Mouse (Mus musculus) erythroid progenitor cell, adult 5-6 weeks (primary cell): ENCODE measurements around the gene Igsf8. TPM values are rescaled to one million over a fixed set of nuclear protein-coding genes. Genes with fewer than 3 reads are reported as not detected.

Experiments
- ATAC-seq: replicated peaks from 2 replicates; pipeline ENCODE4 v1.8.0; 2016; ENCODE audit warnings: moderate number of reproducible peaks, mild to moderate bottlenecking, moderate TSS enrichment, inconsistent platforms; ENCODE audit not compliant: poor library complexity, low FRiP score, severe bottlenecking
- total RNA-seq, 2 experiments: library from RNA; stranded (forward) in 1 of 2; stranded (reverse) in 1 of 2; fragments of 150-400 nt in 1 of 2; fragments of 186-747, 209-891 nt in 1 of 2; gene quantifications; 2 replicates each; pipeline versions ENCODE4 v1.2.3 to v1.2.4; 2015 to 2017; ENCODE audit warnings: low replicate concordance in 2 of 2

Igsf8 gene
- total RNA-seq, 2 experiments from 2014 or later = 3.3 to 15.1 TPM

- no peak for ATAC-seq
Measured at GRCm38 (mm10) chr1:172271208-172271607, 9.8 kb downstream of the Igsf8 start.

- no peak for ATAC-seq
Measured at GRCm38 (mm10) chr1:172271765-172272164, 10.3 kb downstream of the Igsf8 start.

GRCm38 (mm10) chr1:172273386-172273785 is 11.9 kb downstream of the Igsf8 start:
- no peak for ATAC-seq

GRCm38 (mm10) chr1:172274116-172274515 is 12.7 kb downstream of the Igsf8 start:
- ATAC-seq = no peak

GRCm38 (mm10) chr1:172274547-172274946 is 13.1 kb downstream of the Igsf8 start:
- no peak for ATAC-seq

- ATAC-seq = no peak
Measured at GRCm38 (mm10) chr1:172277172-172277571, 15.7 kb downstream of the Igsf8 start.

GRCm38 (mm10) chr1:172278328-172278727 is 16.9 kb downstream of the Igsf8 start:
- no peak for ATAC-seq

GRCm38 (mm10) chr1:172279768-172280509 is 18.5 kb downstream of the Igsf8 start:
- no peak for ATAC-seq

GRCm38 (mm10) chr1:172281522-172282254 is 20.2 kb downstream of the Igsf8 start:
- no peak for ATAC-seq

- ATAC-seq = no peak
Measured at GRCm38 (mm10) chr1:172283073-172283472, 21.6 kb downstream of the Igsf8 start.

- no peak for ATAC-seq
Measured at GRCm38 (mm10) chr1:172284221-172284620, 22.8 kb downstream of the Igsf8 start.

- ATAC-seq = no peak
Measured at GRCm38 (mm10) chr1:172286740-172287139, 25.3 kb downstream of the Igsf8 start.

- no peak for ATAC-seq
Measured at GRCm38 (mm10) chr1:172288900-172289616, 27.6 kb downstream of the Igsf8 start.

GRCm38 (mm10) chr1:172289617-172289946 is 28.1 kb downstream of the Igsf8 start:
- ATAC-seq = no peak

GRCm38 (mm10) chr1:172292880-172293279 is 31.4 kb downstream of the Igsf8 start:
- no peak for ATAC-seq

- no peak for ATAC-seq
Measured at GRCm38 (mm10) chr1:172293449-172293848, 32.0 kb downstream of the Igsf8 start.

GRCm38 (mm10) chr1:172295751-172296197 is 34.3 kb downstream of the Igsf8 start:
- no peak for ATAC-seq

- ATAC-seq = no peak
Measured at GRCm38 (mm10) chr1:172296816-172297510, 35.5 kb downstream of the Igsf8 start.

- no peak for ATAC-seq
Measured at GRCm38 (mm10) chr1:172297611-172298537, 36.4 kb downstream of the Igsf8 start, which contains the start of gene Atp1a2. Gene Atp1a2, minus strand, starts transcription at chr1:172298064.
